Mouse (Mus musculus) 416B (cell line): ENCODE data around the gene Hoxd12.
A peak's percentile ranks its signal among the peaks of the same experiment; 100 is the strongest.

Experiments
- DNase-seq: peaks from one replicate; pipeline ENCODE4 v3.0.0; 2011; ENCODE audit warnings: low read depth

Hoxd12 gene

GRCm38 (mm10) chr2:74709465-74710419 is 34.9 kb downstream of the Hoxd12 start:
- no peak for DNase-seq

- no peak for DNase-seq
Measured at GRCm38 (mm10) chr2:74710929-74711543, 36.2 kb downstream of the Hoxd12 start.

DNA sequence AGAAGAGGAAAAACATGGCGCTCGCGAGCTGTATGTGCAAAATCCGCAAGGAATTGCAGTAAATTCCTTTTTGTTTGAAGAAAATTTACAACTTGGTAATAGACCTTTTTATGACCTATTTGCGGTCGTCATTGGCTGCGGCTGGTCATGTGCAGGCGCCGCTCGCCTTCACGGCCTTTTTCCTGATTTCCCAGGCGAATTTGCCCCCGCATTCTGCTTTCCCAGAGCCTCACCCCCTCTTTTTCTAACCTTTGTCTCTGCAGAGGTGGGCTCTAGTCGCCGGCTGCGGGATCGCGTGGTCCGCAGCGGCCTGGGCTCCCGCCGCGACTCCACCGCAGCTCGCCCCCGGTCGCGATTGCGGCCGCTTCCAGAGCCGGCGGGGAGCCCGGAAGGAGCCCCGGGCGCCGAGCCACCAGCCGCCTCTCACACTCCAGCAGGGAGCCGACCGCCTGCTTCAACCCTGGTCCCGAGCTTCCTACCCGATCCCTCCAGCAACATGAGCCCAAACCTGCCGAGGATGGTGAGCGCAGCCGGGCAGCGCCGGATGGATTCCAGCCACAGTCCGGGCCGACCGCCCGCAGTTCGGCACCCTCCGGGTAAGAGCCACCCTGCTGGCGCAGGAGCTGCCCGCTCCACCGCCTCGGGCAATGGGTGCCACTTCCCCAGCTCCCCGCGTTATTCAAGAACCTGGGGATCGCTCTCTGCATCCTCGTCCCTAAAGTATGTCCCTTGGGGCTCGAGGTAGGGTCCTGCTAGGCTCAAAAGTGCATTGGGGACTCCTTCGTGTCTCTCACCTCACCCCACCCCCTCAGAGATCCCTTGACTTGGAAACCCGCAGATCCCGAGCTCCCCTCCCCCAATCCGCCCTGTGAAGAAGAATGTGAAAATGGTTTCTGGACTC is 37.2 kb downstream of the Hoxd12 start, which contains the start of the genes Hoxd3 and Hoxd4:
Gene Hoxd3, plus strand, starts transcription at position 207 of the 901 bp plus-strand sequence.
Gene Hoxd4, plus strand, starts transcription at position 209 of the 901 bp plus-strand sequence.
- no peak for DNase-seq

- DNase-seq: no peak
Measured at GRCm38 (mm10) chr2:74713239-74714150, 38.7 kb downstream of the Hoxd12 start.

GRCm38 (mm10) chr2:74714156-74714789 is 39.5 kb downstream of the Hoxd12 start:
- no peak for DNase-seq

- DNase-seq: no peak
Measured at GRCm38 (mm10) chr2:74714881-74715280, 40.1 kb downstream of the Hoxd12 start.

DNA sequence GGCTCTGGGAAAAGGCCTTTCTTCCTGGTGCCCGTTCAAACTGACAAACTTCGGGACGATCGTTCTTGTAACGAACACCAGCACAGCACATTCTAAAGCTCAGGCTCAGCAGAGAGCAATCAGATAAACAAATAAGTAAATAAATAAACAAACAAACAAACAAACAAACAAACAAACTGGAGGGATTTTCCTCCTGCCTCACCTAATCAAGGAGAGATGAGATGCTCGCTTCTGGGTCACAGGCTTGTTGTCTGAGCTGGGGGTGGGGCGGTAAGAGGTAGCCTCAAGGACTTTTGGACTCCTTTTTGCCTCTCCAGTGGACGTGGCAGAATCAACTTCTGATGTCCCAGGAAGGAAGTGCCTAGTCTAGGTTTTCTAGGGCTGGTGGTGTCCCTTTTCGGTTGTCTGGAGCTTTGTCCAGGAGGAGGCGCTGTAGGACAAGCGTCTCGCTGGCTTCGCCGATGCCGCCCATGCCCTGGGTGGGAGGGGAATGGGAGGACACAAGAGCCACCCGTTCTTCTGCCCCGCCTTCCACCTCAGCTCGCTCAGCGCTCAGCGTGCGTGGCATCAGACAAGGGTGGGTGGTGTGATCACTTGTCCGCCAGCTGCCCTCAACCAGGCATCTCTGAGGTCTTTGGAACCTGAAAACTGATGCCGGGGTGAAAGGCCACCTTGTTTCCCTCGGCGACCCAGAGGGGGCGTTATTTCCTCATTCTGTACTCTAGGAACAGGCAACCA is 40.9 kb downstream of the Hoxd12 start:
- DNase-seq: peak; percentile 85

GRCm38 (mm10) chr2:74720384-74720783 is 45.6 kb downstream of the Hoxd12 start:
- no peak for DNase-seq

GRCm38 (mm10) chr2:74720955-74721491 is 46.2 kb downstream of the Hoxd12 start:
- no peak for DNase-seq

DNA sequence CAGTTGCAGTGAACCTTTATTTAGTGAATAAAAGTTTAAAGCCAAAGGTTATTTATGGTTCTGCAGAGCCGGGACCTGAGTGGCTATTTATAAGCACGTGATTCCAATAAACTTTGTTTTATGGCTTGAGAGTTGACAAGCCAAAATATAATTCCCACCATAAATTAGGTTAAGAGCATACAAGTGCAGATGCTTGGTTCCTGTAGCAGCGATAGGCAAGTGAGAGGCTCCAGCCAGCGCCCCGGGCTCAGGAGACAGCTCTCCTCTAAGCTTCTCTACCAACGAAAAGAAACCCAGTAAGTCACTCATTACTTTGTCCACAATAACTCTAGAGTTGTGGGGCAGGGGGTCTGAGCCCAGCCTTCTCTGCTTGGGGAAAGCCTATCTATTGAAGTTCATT is 47.1 kb downstream of the Hoxd12 start:
- DNase-seq: no peak

GRCm38 (mm10) chr2:74722949-74723348 is 48.1 kb downstream of the Hoxd12 start:
- no peak for DNase-seq

GRCm38 (mm10) chr2:74724244-74725015 is 49.6 kb downstream of the Hoxd12 start:
- DNase-seq: peak; percentile 12

- DNase-seq: no peak
Measured at GRCm38 (mm10) chr2:74725171-74725570, 50.4 kb downstream of the Hoxd12 start.

DNA sequence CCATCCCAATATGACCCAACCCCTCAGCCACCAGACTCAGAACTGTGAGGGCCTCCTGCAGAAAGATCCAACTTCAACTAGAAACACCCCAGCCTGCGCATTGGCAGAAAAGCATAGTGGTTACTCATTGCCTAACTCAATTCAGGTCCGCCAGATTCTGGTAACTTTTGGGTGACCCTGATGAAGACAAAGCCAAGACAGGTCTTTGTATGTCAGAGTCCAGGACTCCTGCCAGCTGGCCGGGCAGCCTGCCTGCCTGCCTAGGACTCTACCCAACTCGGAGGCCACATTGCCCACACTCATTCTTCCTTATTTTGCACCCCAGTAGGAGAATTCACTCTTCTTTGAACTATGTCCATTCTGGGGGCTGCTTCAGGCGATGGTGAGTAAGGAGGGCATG is 51.7 kb downstream of the Hoxd12 start, which contains the start of gene Gm28230:
Gene Gm28230, plus strand, starts transcription at position 178 of the 400 bp plus-strand sequence.
- no peak for DNase-seq

DNA sequence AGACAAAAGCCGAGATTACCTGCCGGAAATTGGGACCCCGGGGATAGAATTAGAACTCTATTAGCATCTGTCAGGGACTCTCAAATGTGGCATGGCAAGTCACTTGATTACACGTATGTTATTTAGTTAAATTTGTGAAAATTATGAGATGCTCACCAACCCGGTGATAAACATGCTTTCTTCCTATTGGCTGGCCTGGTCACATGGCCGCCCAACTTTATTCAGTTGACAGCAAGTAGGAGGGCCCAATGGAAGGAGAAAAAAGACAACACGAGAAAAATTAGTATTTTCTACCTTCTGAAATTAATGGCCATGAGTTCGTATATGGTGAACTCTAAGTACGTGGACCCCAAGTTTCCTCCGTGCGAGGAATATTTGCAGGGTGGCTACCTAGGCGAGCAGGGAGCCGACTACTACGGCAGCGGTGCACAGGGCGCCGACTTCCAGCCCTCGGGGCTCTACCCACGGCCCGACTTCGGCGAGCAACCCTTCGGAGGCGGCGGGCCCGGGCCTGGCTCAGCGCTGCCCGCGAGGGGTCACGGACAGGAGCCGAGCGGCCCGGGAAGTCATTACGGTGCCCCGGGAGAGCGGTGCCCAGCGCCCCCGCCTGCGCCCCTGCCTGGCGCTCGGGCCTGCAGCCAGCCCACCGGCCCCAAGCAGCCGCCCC is 52.3 kb downstream of the Hoxd12 start:
- no peak for DNase-seq
